Mouse (Mus musculus) heart, embryonic 16.5 days (tissue): ENCODE data around the gene Lrrk1. TPM values are rescaled to one million over a fixed set of nuclear protein-coding genes. Genes with fewer than 3 reads are reported as not detected.

Source experiments
- ATAC-seq: fragments of 200-750 bp; cut with Nextera tagmentation; replicated peaks from 2 replicates; pipeline ENCODE4 v1.8.0; 2017; ENCODE audit warnings: moderate number of reproducible peaks; ENCODE audit not compliant: insufficient read depth, low FRiP score; ENCODE audit errors: extremely low read depth
- H3K27ac ChIP-seq: fragments of 300-500 bp; sonication (generic); 2 replicates; pipeline ENCODE4 v1.5.1; 2014; ENCODE audit warnings: mild to moderate bottlenecking, low read length, control low read depth, moderate library complexity
- H3K27me3 ChIP-seq: fragments of 300-500 bp; sonication (generic); 2 replicates; pipeline ENCODE4 v1.6.1; 2014; ENCODE audit warnings: low read length, mixed read lengths; ENCODE audit not compliant: control insufficient read depth, insufficient read depth
- H3K36me3 ChIP-seq: fragments of 300-500 bp; sonication (generic); 2 replicates; pipeline ENCODE4 v1.6.1; 2014; ENCODE audit not compliant: control insufficient read depth, insufficient read depth
- H3K4me1 ChIP-seq: fragments of 300-500 bp; sonication (generic); 2 replicates; pipeline ENCODE4 v1.6.1; 2014; ENCODE audit warnings: low read length, mixed read lengths; ENCODE audit not compliant: control insufficient read depth, insufficient read depth
- H3K4me2 ChIP-seq: fragments of 300-500 bp; sonication (generic); 2 replicates; pipeline ENCODE4 v1.6.1; 2014; ENCODE audit warnings: low read depth, mild to moderate bottlenecking, control low read depth, low read length
- H3K4me3 ChIP-seq: fragments of 300-500 bp; sonication (generic); 2 replicates; pipeline ENCODE4 v1.5.1; 2014; ENCODE audit warnings: mild to moderate bottlenecking, control low read depth, low read length
- H3K9ac ChIP-seq: fragments of 300-500 bp; sonication (generic); 2 replicates; pipeline ENCODE4 v1.6.1; 2014; ENCODE audit warnings: low read length, control low read depth
- H3K9me3 ChIP-seq: fragments of 300-500 bp; sonication (generic); replicated peaks from 2 replicates; pipeline ENCODE4 v1.6.1; 2016; ENCODE audit warnings: low read length; ENCODE audit not compliant: control insufficient read depth
- WGBS: fragments of 180-500 bp; shearing (Covaris S2); extraction: QIAGEN DNeasy Blood & Tissue Kit; methylation state at CpG from one replicate; pipeline ENCODE4 v1.1.7; 2014; 5-methylcytosine and 5-hydroxymethylcytosine counted together
- polyA plus RNA-seq: library from polyadenylated mRNA; unstranded; fragments of >200 nt; fragmentation: Nextera tagmentation; extraction: Ambion mirVana; gene quantifications from 2 replicates; pipeline ENCODE4 v1.2.1, GENCODE M21; 2015

The Lrrk1 gene
- polyA plus RNA-seq, 1 experiment from 2014 or later: 8.4 TPM

GRCm38 (mm10) chr7:66217011-66217410, 171.1 kb downstream of the Lrrk1 start:
- 80% methylated on average over 7 of the region's 7 CpGs for WGBS
- H3K4me1 ChIP-seq: peaks cover 25% of the 10 kb centered on the region

GRCm38 (mm10) chr7:66215911-66216310, 172.2 kb downstream of the Lrrk1 start:
- Histone ChIP-seq H3K36me3 (no peaks in the 10 kb centered on the region), H3K27ac (no peak overlapping the region), H3K4me3 (no peak overlapping the region), H3K4me2 (no peak overlapping the region), H3K27me3 (no peaks in the 10 kb centered on the region), H3K4me1 (peaks cover 25% of the 10 kb centered on the region), H3K9me3 (no peaks in the 10 kb centered on the region), H3K9ac (no peak overlapping the region)
- WGBS: 92% methylated on average over 1 of the region's 1 CpGs
- no peak for ATAC-seq

More at GRCm38 (mm10) chr7:66217011-66217410, 171.1 kb downstream of the Lrrk1 start:
- H3K9ac ChIP-seq: no peak overlapping the region
- ATAC-seq: no peak
- H3K4me3 ChIP-seq: no peak overlapping the region
- H3K27me3 ChIP-seq: no peaks in the 10 kb centered on the region
- H3K36me3 ChIP-seq: no peaks in the 10 kb centered on the region
- peak overlapping the region; percentile 94 for H3K27ac ChIP-seq
- H3K9me3 ChIP-seq: no peaks in the 10 kb centered on the region
- no peak overlapping the region for H3K4me2 ChIP-seq

GRCm38 (mm10) chr7:66214477-66214876, 173.7 kb downstream of the Lrrk1 start:
- Histone ChIP-seq H3K4me2 (no peak overlapping the region), H3K9me3 (no peaks in the 10 kb centered on the region), H3K27me3 (no peaks in the 10 kb centered on the region), H3K4me1 (peaks cover 27% of the 10 kb centered on the region), H3K27ac (no peak overlapping the region), H3K4me3 (no peak overlapping the region), H3K9ac (no peak overlapping the region), H3K36me3 (no peaks in the 10 kb centered on the region)
- ATAC-seq: no peak
- 67% methylated on average over 6 of the region's 6 CpGs for WGBS

GRCm38 (mm10) chr7:66212887-66213286, 175.3 kb downstream of the Lrrk1 start:
- ATAC-seq: no peak
- no peaks in the 10 kb centered on the region for H3K9me3 ChIP-seq
- WGBS: 81% methylated on average over 1 of the region's 1 CpGs
- H3K36me3 ChIP-seq: no peaks in the 10 kb centered on the region
- no peak overlapping the region for H3K4me3 ChIP-seq
- no peak overlapping the region for H3K9ac ChIP-seq
- H3K4me1 ChIP-seq: peaks cover 11% of the 10 kb centered on the region
- no peak overlapping the region for H3K4me2 ChIP-seq
- H3K27me3 ChIP-seq: no peaks in the 10 kb centered on the region
- H3K27ac ChIP-seq: no peak overlapping the region

GRCm38 (mm10) chr7:66209920-66210319, 178.2 kb downstream of the Lrrk1 start:
- H3K36me3 ChIP-seq: no peaks in the 10 kb centered on the region
- no peak overlapping the region for H3K4me3 ChIP-seq
- no peak overlapping the region for H3K9ac ChIP-seq
- no peak for ATAC-seq
- 74% methylated on average over 2 of the region's 2 CpGs for WGBS
- no peak overlapping the region for H3K27ac ChIP-seq
- no peaks in the 10 kb centered on the region for H3K27me3 ChIP-seq
- H3K9me3 ChIP-seq: peaks cover 7% of the 10 kb centered on the region
- H3K4me2 ChIP-seq: no peak overlapping the region
- peaks cover 2% of the 10 kb centered on the region; the same call in 1 of the 2 replicates for H3K4me1 ChIP-seq

- Histone ChIP-seq H3K4me3 (no peak overlapping the region), H3K9ac (no peak overlapping the region), H3K27ac (no peak overlapping the region), H3K36me3 (no peaks in the 10 kb centered on the region), H3K9me3 (peaks cover 4% of the 10 kb centered on the region), H3K4me2 (no peak overlapping the region), H3K27me3 (no peaks in the 10 kb centered on the region), H3K4me1 (peaks cover 34% of the 10 kb centered on the region)
- WGBS: 85% methylated on average over 2 of the region's 2 CpGs
- ATAC-seq: no peak
Measured at GRCm38 (mm10) chr7:66201657-66202056, 186.5 kb downstream of the Lrrk1 start.

DNA sequence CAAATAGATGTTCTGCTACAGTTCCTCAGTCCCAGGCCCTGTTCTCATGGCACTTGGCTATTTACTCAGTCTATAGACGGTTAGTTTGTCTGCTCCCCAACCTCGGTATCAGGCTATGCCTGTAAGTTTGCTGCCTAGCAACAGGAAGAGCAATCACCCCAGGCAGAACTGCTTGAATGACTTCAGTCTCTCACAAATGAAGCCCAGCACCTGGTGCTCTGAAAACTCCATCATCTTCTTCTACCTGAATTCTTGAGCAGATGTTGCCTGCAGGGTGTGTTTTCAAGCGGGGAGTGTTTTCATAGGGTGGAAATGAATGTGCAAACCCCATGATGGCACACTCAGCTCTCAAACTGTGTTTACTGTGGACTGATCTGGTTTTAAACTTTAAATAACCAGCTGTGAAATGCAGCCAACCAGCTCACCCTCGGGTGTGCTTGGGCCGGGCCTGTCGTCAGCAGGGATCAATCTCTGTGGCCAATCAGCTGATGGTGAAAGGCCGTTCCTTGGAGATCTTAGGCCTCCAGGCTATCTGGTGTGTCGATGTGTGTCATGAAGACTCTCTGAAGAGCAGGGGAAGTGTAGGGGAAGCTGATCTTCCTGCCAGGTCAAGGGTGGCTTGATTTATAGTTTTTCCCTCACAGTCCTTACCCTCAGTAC, 187.2 kb downstream of the Lrrk1 start:
- peak overlapping the region; percentile 11; the same call in 1 of the 2 replicates for H3K27ac ChIP-seq
- ATAC-seq: no peak
- H3K4me3 ChIP-seq: no peak overlapping the region
- no peaks in the 10 kb centered on the region for H3K27me3 ChIP-seq
- H3K4me1 ChIP-seq: peaks cover 39% of the 10 kb centered on the region
- H3K9ac ChIP-seq: no peak overlapping the region
- H3K4me2 ChIP-seq: no peak overlapping the region
- H3K36me3 ChIP-seq: no peaks in the 10 kb centered on the region
- 25% methylated on average over 8 of the region's 8 CpGs for WGBS
- H3K9me3 ChIP-seq: peaks cover 4% of the 10 kb centered on the region

DNA sequence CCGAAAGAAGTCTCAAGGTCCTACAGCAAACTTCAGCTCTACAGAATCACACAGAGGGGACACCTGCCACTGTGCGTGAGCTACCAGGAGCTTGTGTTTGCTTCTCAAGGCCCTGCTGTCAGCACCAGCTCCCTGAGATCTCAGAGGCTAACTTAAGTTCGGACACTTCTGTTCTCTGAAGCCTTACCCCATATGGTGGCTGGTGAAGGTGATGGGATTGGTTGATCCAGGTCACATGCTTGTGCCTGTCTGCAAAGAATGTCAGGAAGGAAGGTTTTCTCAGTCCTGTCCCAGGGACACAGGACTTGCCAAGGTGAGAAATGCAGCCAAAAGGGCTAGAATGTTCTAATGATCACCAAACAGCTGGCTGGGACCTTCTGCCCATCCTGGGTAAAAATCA, 187.8 kb downstream of the Lrrk1 start:
- Histone ChIP-seq H3K27me3 (no peaks in the 10 kb centered on the region), H3K4me1 (peaks cover 44% of the 10 kb centered on the region), H3K9ac (no peak overlapping the region), H3K36me3 (no peaks in the 10 kb centered on the region), H3K27ac (no peak overlapping the region), H3K4me3 (no peak overlapping the region), H3K4me2 (no peak overlapping the region), H3K9me3 (peaks cover 4% of the 10 kb centered on the region)
- no peak for ATAC-seq
- 63% methylated on average over 3 of the region's 3 CpGs for WGBS

- no peak overlapping the region for H3K9ac ChIP-seq
- ATAC-seq: no peak
- no peaks in the 10 kb centered on the region for H3K36me3 ChIP-seq
- H3K27ac ChIP-seq: peak overlapping the region; percentile 33
- peaks cover under 1% of the 10 kb centered on the region; the same call in 1 of the 2 replicates for H3K9me3 ChIP-seq
- no peak overlapping the region for H3K4me3 ChIP-seq
- H3K4me2 ChIP-seq: no peak overlapping the region
- H3K27me3 ChIP-seq: no peaks in the 10 kb centered on the region
- H3K4me1 ChIP-seq: peaks cover 54% of the 10 kb centered on the region
- 64% methylated on average over 5 of the region's 5 CpGs for whole genome bisulfite sequencing
Measured at GRCm38 (mm10) chr7:66199391-66199831, 188.7 kb downstream of the Lrrk1 start.
